Mouse (Mus musculus) adrenal gland, postnatal 4 days (tissue): ENCODE measurements around the gene Aim2. TPM values are rescaled to one million over a fixed set of nuclear protein-coding genes. Genes with fewer than 3 reads are reported as not detected.
"Not testable (repeated sequence)": the region's sequence is repeated elsewhere in the genome, so short reads cannot be mapped to it uniquely, and the experiment has no call there.

Experiments used
- DNase-seq, 2 experiments: peaks; one replicate each; pipeline ENCODE4 v3.0.0; 2021 to 2022; ENCODE audit warnings: low spot score in 2 of 2, mixed read lengths in 2 of 2
- total RNA-seq, 2 experiments: library from RNA; stranded (reverse); gene quantifications; 2 replicates each; pipeline ENCODE4 v1.2.3; 2021

Aim2 gene
- total RNA-seq, 2 experiments from 2014 or later = 2.3 to 2.7 TPM

GRCm38 (mm10) chr1:173451665-173452064 is 101.0 kb downstream of the Aim2 start:
- no peak for DNase-seq

DNA sequence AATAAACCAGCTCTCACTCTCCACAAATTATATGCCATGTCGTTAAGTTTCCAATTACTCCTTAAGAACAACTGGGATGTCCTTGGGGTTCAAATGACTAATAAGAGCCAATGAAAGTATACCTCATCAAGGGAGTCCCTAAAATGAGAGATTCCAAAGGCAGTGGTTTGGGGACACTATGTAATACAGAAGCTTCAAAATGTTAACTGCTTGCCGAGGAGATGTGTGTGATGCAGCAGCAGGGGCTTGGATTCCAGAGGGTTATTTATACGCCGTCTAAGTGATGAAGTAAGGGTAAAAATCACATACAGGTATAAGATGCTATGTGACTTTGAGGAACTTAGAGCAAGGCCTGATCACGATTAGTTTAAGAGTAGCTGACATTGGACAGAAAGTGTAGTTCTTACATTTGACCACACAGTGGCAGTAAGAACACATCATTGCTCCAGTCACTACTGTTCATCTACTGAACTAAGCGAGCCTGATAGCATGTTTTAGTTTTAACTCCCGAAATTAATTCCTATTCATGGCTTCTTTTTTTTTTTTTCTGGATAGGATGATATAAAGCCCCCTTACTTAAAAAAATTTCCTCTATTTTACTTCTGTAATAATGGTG is 105.6 kb downstream of the Aim2 start:
- DNase-seq = no peak

GRCm38 (mm10) chr1:173456761-173457160 is 106.1 kb downstream of the Aim2 start:
- DNase-seq = no peak

DNA sequence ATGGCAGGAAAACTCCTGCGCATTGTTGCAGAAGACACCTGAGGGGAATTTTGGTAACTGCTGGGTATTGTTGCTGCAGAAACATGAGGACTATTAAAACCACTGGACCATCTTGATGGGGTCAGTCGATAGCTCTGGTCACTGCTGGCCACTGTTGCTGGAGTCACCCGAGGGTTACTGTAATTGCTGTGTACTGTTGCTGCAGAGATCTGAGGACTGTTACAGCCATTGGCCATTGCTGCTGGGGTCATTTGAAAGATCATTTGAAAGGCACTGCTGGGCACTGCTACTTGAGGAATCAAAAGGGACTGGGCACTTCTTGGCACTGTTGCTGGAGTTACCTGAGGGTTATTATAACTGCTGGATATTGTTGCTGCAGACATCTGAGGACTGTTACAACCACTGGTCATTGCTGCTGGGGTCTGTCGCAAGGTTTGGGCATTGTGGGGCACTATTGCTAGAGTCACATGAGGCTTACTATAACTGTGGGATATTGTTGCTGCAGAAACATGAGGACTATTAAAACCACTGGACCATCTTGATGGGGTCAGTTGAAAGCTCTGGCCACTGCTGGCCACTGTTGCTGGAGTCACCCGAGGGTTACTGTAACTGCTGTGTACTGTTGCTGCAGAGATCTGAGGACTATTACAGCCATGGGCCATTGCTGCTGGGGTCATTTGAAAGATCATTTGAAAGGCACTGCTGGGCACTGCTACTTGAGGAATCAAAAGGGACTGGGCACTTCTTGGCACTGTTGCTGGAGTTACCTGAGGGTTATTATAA is 129.9 kb downstream of the Aim2 start:
- not testable (repeated sequence) for DNase-seq

GRCm38 (mm10) chr1:173481182-173481574 is 130.5 kb downstream of the Aim2 start:
- not testable (repeated sequence) for DNase-seq

DNA sequence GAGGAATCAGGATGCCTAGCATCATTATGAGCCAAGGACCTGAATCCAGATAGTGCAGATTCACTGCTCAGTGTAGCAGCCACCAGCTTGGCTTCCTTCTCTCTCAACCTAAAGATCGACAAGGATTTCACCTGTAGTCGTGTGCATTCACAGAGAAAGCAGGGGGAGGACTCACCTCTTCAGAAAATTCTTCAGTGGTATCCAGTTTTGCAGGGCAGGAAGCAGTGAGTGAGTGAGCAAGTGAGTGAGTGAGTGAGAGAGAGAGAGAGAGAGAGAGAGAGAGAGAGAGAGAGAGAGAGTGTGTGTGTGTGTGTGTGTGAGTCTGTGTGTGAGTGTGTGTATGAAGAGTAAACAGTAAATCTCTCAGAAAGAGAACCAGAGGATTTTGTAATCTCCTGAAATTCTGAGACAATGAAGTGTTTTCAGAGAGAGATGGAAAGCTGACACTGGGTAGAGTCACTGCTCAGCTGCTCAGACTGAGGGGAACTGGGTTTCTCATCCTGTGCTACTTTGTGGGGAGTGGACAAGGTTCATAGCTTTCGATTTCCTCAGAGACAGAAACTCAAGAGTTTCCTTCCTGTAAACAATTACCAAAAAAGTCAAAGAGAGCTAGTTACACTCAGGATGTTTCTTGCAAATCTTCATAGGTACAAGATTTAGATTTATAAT is 140.3 kb downstream of the Aim2 start, which contains the start of gene Ifi206:
Gene Ifi206 (minus strand): TSS at position 230 of the 669 bp plus-strand sequence.
- DNase-seq = not testable (repeated sequence)

GRCm38 (mm10) chr1:173491483-173491882 is 140.8 kb downstream of the Aim2 start:
- DNase-seq = not testable (repeated sequence)

- DNase-seq = not testable (repeated sequence)
Measured at GRCm38 (mm10) chr1:173510595-173510994, 159.9 kb downstream of the Aim2 start.

Other genes with a start within 250 kb of the Aim2 start
- gene Olfr1408, start 213.5 kb upstream of the Aim2 start, total RNA-seq = not detected
- gene Olfr1406, start 160.2 kb upstream of the Aim2 start, total RNA-seq = not detected
- not detected for gene Olfr218, start 153.1 kb upstream of the Aim2 start, total RNA-seq
- not detected for gene Olfr1404, start 138.5 kb upstream of the Aim2 start, total RNA-seq
- gene Fcer1a, start 123.7 kb upstream of the Aim2 start, total RNA-seq = under 1 TPM; 0.36 to 0.40 TPM
- gene Olfr418, start 84.9 kb upstream of the Aim2 start, total RNA-seq = not detected
- not detected for gene Mptx2, start 73.1 kb upstream of the Aim2 start, total RNA-seq
- 1 to 10 TPM; 5.0 to 6.2 TPM for gene Ackr1, start 17.1 kb upstream of the Aim2 start, total RNA-seq
- 10 to 100 TPM; 15.6 to 17.7 TPM for gene Cadm3, start 16.8 kb downstream of the Aim2 start, total RNA-seq
- gene Ifi206, start 140.2 kb downstream of the Aim2 start, total RNA-seq = under 1 TPM; 0.17 to 0.34 TPM
- not detected for gene Ifi214, start 185.1 kb downstream of the Aim2 start, total RNA-seq
- gene Ifi213, start 248.4 kb downstream of the Aim2 start, total RNA-seq = under 1 TPM; 0.31 to 0.39 TPM